Mouse (Mus musculus) lung, postnatal 25 days (tissue): ENCODE results near the gene Mrpl43.

ENCODE experiments used
- DNase-seq: peaks from one replicate; pipeline ENCODE4 v3.0.0; 2022; ENCODE audit warnings: low spot score

Gene Mrpl43

DNA sequence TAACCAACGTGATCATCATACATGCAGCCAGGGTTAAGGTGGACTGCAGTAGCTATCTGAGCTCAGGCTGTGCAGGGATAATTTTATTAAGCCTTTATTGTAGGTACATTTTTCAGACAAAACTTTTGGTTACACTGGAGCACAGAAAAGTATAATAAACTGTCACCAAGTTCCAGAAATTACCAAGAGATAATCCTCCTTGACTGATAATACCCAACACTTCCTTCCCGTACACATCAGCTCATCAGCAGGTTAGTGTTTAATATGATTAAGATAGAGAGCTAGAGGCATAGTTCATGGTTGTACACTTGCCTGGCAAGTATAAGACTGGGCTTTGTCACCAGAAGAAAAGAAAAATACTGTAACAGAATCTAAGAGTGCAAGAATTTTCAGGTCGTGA, 37.9 kb downstream of the Mrpl43 start:
- no peak for DNase-seq

DNA sequence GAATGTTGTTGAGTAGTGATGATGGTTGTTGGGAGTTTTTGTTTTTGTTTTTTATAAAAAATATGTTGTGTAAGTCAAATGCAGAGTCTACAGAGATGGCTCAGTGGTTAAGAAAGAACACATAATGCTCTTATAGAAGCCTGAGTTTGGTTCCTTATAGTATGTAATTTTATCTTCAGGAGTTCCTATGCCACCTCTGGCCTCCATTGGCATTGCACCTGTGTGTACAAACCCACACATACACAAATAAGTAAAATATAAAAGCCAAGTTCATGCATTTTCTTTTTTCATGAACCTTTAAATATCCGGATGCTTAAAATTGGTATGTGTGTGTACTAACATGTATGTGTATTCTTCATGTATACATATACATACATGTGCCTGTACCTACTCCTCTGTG, 40.3 kb downstream of the Mrpl43 start:
- no peak for DNase-seq

DNA sequence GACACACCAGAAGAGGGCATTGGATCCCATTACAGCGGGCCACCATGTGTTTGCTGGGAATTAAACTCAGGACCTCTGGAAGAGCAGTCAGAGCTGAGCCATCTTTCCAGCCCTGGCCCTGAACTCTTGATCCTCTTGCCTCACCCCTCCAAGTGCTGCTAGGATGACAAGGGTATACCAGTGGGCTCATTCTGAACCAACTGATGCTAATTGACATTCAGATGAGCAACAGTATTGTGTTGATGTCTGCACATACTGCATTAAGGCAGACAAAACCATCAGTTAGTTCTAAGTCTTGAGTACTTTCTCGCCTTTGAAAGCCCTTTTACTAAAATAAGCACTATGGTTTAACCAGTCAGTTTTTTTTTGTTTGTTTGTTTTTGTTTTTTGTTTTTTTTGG, 46.6 kb downstream of the Mrpl43 start:
- DNase-seq, result no peak
